ENCODE assay signal across 17 mouse cellular contexts in genomic region chr13:44559706-44560105, GRCm38 (mm10).
"Had no signal": no experiment of that assay in that cellular context is flagged by ENCODE, and none has a peak within 500 bp of the region (broad histone marks: within the 10 kb centered on the region; RNA-seq: fewer than 3 reads in every experiment).

No protein-coding gene starts in this region.

- H3K9ac ChIP-seq: neural tube, embryonic 12.5 days; neural tube, embryonic 13.5 days; neural tube, embryonic 15.5 days; stomach, embryonic 15.5 days had no signal

- H3K27me3 ChIP-seq: neural tube, embryonic 12.5 days; neural tube, embryonic 13.5 days; neural tube, embryonic 15.5 days; stomach, embryonic 15.5 days had no signal

- H3K9me3 ChIP-seq: neural tube, embryonic 12.5 days; neural tube, embryonic 13.5 days; neural tube, embryonic 15.5 days; stomach, embryonic 15.5 days had no signal

- H3K27ac ChIP-seq: neural tube, embryonic 12.5 days; neural tube, embryonic 13.5 days; neural tube, embryonic 15.5 days; stomach, embryonic 15.5 days; stomach, postnatal 0 days had no signal

- H3K36me3 ChIP-seq: neural tube, embryonic 12.5 days; neural tube, embryonic 13.5 days; neural tube, embryonic 15.5 days; stomach, embryonic 15.5 days had no signal

- DNase-seq: retina, postnatal 1 day; right cerebral cortex, adult 18-20 months; right cerebral cortex, postnatal 14 days; right cerebral cortex, postnatal 25 days; right cerebral cortex, postnatal 4 days; spleen, adult 18-20 months; thymus, adult 18-20 months; thymus, adult 2 months; thymus, postnatal 14 days; thymus, postnatal 25 days; thymus, postnatal 36 days; thymus, postnatal 4 days had no signal

- H3K4me3 ChIP-seq: neural tube, embryonic 12.5 days; neural tube, embryonic 13.5 days; neural tube, embryonic 15.5 days; stomach, embryonic 15.5 days had no signal

- H3K4me2 ChIP-seq: neural tube, embryonic 12.5 days; neural tube, embryonic 13.5 days; neural tube, embryonic 15.5 days; stomach, embryonic 15.5 days had no signal

- H3K4me1 ChIP-seq: stomach, embryonic 15.5 days had no signal
